Mouse (Mus musculus) small intestine, adult 2 months (tissue): Measurements from ENCODE around the gene Gm28047.

Experiments used
- CTCF ChIP-seq: fragments of 200-500 bp; IDR thresholded peaks from 2 replicates; pipeline ENCODE4 v1.5.1; 2012; ENCODE audit warnings: low read depth, mild to moderate bottlenecking, control low read depth, inconsistent platforms, low read length, moderate library complexity, mixed read lengths; ENCODE audit not compliant: insufficient replicate concordance, insufficient read length; ENCODE audit errors: extremely low read depth
- POLR2A ChIP-seq: fragments of 200-500 bp; IDR thresholded peaks from 2 replicates; pipeline ENCODE4 v1.6.1; 2012; ENCODE audit warnings: low read depth, mild to moderate bottlenecking, control low read depth, inconsistent platforms, low read length, moderate library complexity

DNA sequence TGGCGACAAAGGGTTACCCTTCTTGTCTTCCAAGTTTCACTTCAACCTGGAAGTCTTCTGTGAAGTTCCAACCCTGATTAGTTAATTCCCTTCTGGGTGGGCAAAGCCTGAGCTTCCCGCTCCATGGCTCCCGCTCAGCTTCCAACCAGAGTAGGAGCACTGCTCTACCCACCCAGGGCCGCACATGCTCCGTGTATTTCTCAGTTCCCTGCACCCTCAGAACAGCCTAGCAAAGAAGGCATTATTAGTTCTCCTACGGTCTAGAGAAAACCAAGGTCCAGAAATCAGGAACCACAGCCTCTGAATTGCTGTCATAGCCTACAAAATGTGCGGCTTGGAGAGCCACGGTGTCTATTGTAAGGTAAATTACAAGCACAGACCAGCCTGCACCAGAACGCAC is 114.8 kb downstream of the Gm28047 start:
- TF ChIP-seq CTCF (no peak), POLR2A (no peak)
